Mouse (Mus musculus): Measurements from ENCODE around the gene Brd4.

DNA sequence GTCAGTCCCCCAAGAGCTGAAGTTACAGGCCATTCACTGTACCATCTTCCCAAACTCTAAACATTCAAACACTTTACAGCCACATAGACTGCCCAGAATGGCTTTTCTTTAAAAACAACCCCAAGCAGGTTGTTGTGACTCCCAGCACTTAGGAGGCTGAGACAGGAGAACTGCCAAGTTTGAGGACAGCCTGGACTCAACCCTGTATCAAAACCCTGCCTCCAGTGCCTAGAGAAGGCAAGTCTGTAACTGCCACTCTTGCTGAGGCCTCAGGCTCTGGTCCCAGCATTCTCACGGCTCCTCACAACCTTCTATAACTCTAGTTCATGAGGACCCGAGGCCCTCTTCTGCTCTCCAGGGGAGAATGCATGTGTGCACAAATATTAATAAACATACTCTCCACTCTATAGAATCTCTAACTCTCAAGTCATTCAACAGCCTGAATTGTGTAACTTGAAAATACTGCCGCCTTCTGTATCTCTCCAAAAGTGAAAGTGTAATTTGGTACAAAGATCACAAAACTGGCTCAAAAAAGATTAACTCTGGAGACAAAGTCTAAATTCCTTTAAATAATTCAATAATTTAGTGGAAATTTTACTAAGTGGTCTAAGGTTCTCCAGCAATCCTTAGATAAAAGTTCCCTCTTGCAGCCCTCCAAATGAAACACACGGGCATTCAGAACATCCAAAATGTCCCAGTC, 2.8 kb downstream of the Brd4 start:
- TF ChIP-seq CTCF (IDR thresholded peaks at IDR 0.05; ENCODE audit: control insufficient read depth, insufficient read depth, insufficient replicate concordance, low read depth, low read length) (no peak), POLR2A (IDR thresholded peaks at IDR 0.05; ENCODE audit: control insufficient read depth, low read depth, low read length) (no peak)

Measured in testis, adult 2 months (tissue).